Mouse (Mus musculus): ENCODE measurements around the gene Vapb. TPM values are rescaled to one million over a fixed set of nuclear protein-coding genes. Genes with fewer than 3 reads are reported as not detected.
A peak's percentile ranks its signal among the peaks of the same experiment; 100 is the strongest.

Vapb gene
- polyA plus RNA-seq, 1 experiment, result 21.3 TPM

DNA sequence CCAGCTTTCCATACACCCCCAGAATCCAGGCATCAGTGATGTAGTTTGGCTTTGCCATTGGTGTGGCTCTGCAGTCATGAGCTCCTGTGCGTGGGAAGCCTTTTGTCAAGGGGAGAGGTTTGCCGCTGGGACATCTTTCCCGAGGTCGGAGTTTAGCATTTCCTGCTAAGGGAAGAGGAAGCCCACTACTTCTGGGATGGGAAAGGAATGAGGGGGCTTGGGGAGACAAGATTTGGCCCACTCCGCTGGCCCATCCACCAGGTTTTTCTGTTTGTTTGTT, 73.5 kb downstream of the Vapb start:
- WGBS, result 74% methylated on average over 5 of the region's 5 CpGs
- no peak for DNase-seq
- TF ChIP-seq POLR2A (IDR thresholded peaks at IDR 0.05; ENCODE audit: low read depth, low read length) (no peak), CTCF (conservative IDR thresholded peaks at IDR 0.05; ENCODE audit: insufficient read depth, insufficient read length, low read depth, low read length) (no peak)

GRCm38 (mm10) chr2:173811850-173812249, 74.5 kb downstream of the Vapb start:
- Histone ChIP-seq H3K36me3 (ENCODE audit: control insufficient read depth, insufficient read depth, low read length) (no peaks in the 10 kb centered on the region), H3K4me1 (ENCODE audit: control insufficient read depth, insufficient read depth, low read length) (no peaks in the 10 kb centered on the region), H3K4me3 (ENCODE audit: insufficient read depth, low read depth, low read length) (no peak overlapping the region), H3K27ac (ENCODE audit: insufficient read depth, low read depth, low read length) (no peak overlapping the region), H3K27me3 (replicated peaks; ENCODE audit: control insufficient read depth, insufficient read depth, low read length) (no peaks in the 10 kb centered on the region)
- peak; percentile 53 for DNase-seq
- 77% methylated on average over 8 of the region's 8 CpGs for WGBS
- TF ChIP-seq CTCF (conservative IDR thresholded peaks at IDR 0.05; ENCODE audit: insufficient read depth, insufficient read length, low read depth, low read length) (peak; percentile 44), POLR2A (IDR thresholded peaks at IDR 0.05; ENCODE audit: low read depth, low read length) (no peak)

More for the DNA sequence above, 73.5 kb downstream of the Vapb start:
- Histone ChIP-seq H3K27me3 (replicated peaks; ENCODE audit: control insufficient read depth, insufficient read depth, low read length) (no peaks in the 10 kb centered on the region), H3K36me3 (ENCODE audit: control insufficient read depth, insufficient read depth, low read length) (no peaks in the 10 kb centered on the region), H3K4me3 (ENCODE audit: insufficient read depth, low read depth, low read length) (no peak overlapping the region), H3K27ac (ENCODE audit: insufficient read depth, low read depth, low read length) (no peak overlapping the region), H3K4me1 (ENCODE audit: control insufficient read depth, insufficient read depth, low read length) (no peaks in the 10 kb centered on the region)

DNA sequence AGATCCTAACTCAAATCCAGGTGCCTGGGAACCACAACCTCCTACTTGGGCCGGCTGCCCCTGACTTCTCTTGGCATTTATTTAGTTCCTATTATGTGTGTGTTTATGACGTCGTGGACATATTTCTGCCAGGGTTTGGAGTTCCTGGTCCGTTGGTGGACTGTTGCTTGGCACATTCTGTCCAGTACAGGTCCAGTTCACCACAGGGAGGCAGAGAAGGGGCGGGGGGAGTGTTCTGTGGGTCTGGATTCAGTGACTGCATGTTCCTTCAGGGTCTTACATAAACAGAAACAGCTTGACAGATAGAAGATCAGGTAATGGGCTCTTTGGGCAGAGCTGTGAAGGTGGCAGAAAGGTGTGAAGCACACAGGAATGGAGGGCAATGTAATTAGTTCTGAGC, 75.8 kb downstream of the Vapb start:
- no peaks in the 10 kb centered on the region for H3K4me1 ChIP-seq (ENCODE audit: control insufficient read depth, insufficient read depth, low read length)
- WGBS, result 84% methylated on average over 5 of the region's 5 CpGs
- DNase-seq, result no peak
- H3K36me3 ChIP-seq (ENCODE audit: control insufficient read depth, insufficient read depth, low read length), result no peaks in the 10 kb centered on the region
- H3K27me3 ChIP-seq (replicated peaks; ENCODE audit: control insufficient read depth, insufficient read depth, low read length), result no peaks in the 10 kb centered on the region
- no peak overlapping the region for H3K4me3 ChIP-seq (ENCODE audit: insufficient read depth, low read depth, low read length)
- no peak for TF ChIP-seq CTCF (conservative IDR thresholded peaks at IDR 0.05; ENCODE audit: insufficient read depth, insufficient read length, low read depth, low read length)
- TF ChIP-seq POLR2A (IDR thresholded peaks at IDR 0.05; ENCODE audit: low read depth, low read length), result no peak
- H3K27ac ChIP-seq (ENCODE audit: insufficient read depth, low read depth, low read length), result no peak overlapping the region

- TF ChIP-seq CTCF (conservative IDR thresholded peaks at IDR 0.05; ENCODE audit: insufficient read depth, insufficient read length, low read depth, low read length) (no peak), POLR2A (IDR thresholded peaks at IDR 0.05; ENCODE audit: low read depth, low read length) (no peak)
- no peak overlapping the region for H3K27ac ChIP-seq (ENCODE audit: insufficient read depth, low read depth, low read length)
- H3K4me1 ChIP-seq (ENCODE audit: control insufficient read depth, insufficient read depth, low read length), result no peaks in the 10 kb centered on the region
- DNase-seq, result no peak
- WGBS, result 88% methylated on average over 4 of the region's 4 CpGs
- no peaks in the 10 kb centered on the region for H3K27me3 ChIP-seq (replicated peaks; ENCODE audit: control insufficient read depth, insufficient read depth, low read length)
- H3K4me3 ChIP-seq (ENCODE audit: insufficient read depth, low read depth, low read length), result no peak overlapping the region
- H3K36me3 ChIP-seq (ENCODE audit: control insufficient read depth, insufficient read depth, low read length), result no peaks in the 10 kb centered on the region
Measured at GRCm38 (mm10) chr2:173826287-173826686, 89.0 kb downstream of the Vapb start.

DNA sequence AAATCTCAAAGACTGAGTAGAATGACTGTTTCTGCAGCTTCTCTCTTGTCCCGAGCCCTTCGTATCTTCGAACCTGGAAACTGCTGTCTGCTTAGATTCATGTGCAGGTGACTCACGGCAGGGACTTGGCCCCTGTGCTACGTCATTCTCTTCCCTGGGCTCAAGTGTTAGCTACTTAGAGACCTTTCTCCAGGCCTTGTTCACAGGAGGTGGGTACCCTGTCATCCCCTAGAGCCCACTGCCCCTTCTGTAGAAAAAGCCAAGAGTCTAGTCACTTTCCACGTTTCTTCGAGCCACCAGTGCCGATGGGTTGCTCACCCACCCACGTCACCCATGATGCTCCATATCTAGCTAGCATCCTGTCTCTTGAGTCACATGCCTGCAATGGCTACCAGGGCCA, 89.9 kb downstream of the Vapb start:
- H3K27me3 ChIP-seq (replicated peaks; ENCODE audit: control insufficient read depth, insufficient read depth, low read length), result no peaks in the 10 kb centered on the region
- no peaks in the 10 kb centered on the region for H3K36me3 ChIP-seq (ENCODE audit: control insufficient read depth, insufficient read depth, low read length)
- no peak for DNase-seq
- H3K4me3 ChIP-seq (ENCODE audit: insufficient read depth, low read depth, low read length), result no peak overlapping the region
- H3K27ac ChIP-seq (ENCODE audit: insufficient read depth, low read depth, low read length), result no peak overlapping the region
- H3K4me1 ChIP-seq (ENCODE audit: control insufficient read depth, insufficient read depth, low read length), result no peaks in the 10 kb centered on the region
- WGBS, result 93% methylated on average over 9 of the region's 9 CpGs
- TF ChIP-seq POLR2A (IDR thresholded peaks at IDR 0.05; ENCODE audit: low read depth, low read length) (no peak), CTCF (conservative IDR thresholded peaks at IDR 0.05; ENCODE audit: insufficient read depth, insufficient read length, low read depth, low read length) (no peak)

GRCm38 (mm10) chr2:173828134-173828533, 90.8 kb downstream of the Vapb start:
- no peak overlapping the region for H3K4me3 ChIP-seq (ENCODE audit: insufficient read depth, low read depth, low read length)
- no peaks in the 10 kb centered on the region for H3K27me3 ChIP-seq (replicated peaks; ENCODE audit: control insufficient read depth, insufficient read depth, low read length)
- H3K36me3 ChIP-seq (ENCODE audit: control insufficient read depth, insufficient read depth, low read length), result no peaks in the 10 kb centered on the region
- no peaks in the 10 kb centered on the region for H3K4me1 ChIP-seq (ENCODE audit: control insufficient read depth, insufficient read depth, low read length)
- WGBS, result 82% methylated on average over 6 of the region's 6 CpGs
- no peak for DNase-seq
- no peak overlapping the region for H3K27ac ChIP-seq (ENCODE audit: insufficient read depth, low read depth, low read length)
- TF ChIP-seq CTCF (conservative IDR thresholded peaks at IDR 0.05; ENCODE audit: insufficient read depth, insufficient read length, low read depth, low read length), result no peak
- TF ChIP-seq POLR2A (IDR thresholded peaks at IDR 0.05; ENCODE audit: low read depth, low read length), result no peak

DNA sequence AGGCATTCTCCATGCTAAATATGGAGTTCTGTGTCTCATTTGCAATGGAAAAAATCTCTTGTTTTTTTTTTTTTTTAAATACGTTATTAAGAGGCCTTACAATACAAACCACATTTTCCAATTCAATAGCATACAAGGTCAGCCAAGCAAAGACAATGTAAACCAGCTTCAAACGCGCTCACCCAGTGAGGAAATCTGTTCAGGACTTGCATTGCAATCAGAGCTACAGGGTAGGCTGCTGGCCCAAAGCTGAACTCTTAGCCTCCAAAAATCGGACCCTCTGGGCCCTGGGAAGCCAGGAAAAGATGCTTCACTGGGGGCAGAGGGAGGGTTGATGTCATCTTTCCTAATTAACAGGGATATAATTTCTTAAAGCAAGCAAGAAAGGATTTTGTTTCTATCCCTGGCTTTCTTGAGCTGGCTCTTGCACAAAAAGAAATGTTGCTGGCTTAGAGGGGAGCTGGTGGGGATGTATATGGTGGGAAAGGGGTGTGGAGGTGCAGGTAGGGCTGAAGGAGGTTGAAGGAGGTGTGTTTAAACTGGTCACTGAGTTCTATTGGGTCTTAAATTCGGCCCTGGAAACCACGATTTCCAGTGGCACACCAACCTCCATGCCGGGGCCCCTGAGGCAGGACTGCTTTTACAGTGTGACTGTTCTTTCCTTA, 95.6 kb downstream of the Vapb start:
- TF ChIP-seq CTCF (conservative IDR thresholded peaks at IDR 0.05; ENCODE audit: insufficient read depth, insufficient read length, low read depth, low read length) (no peak), POLR2A (IDR thresholded peaks at IDR 0.05; ENCODE audit: low read depth, low read length) (no peak)
- 75% methylated on average over 7 of the region's 7 CpGs for WGBS
- H3K4me1 ChIP-seq (ENCODE audit: control insufficient read depth, insufficient read depth, low read length), result no peaks in the 10 kb centered on the region
- no peak overlapping the region for H3K27ac ChIP-seq (ENCODE audit: insufficient read depth, low read depth, low read length)
- no peaks in the 10 kb centered on the region for H3K36me3 ChIP-seq (ENCODE audit: control insufficient read depth, insufficient read depth, low read length)
- no peak for DNase-seq
- no peaks in the 10 kb centered on the region for H3K27me3 ChIP-seq (replicated peaks; ENCODE audit: control insufficient read depth, insufficient read depth, low read length)
- no peak overlapping the region for H3K4me3 ChIP-seq (ENCODE audit: insufficient read depth, low read depth, low read length)

Other genes starting within 250 kb of the Vapb start
- not detected in 2 replicates for gene 1700021F07Rik, start 214.9 kb upstream of the Vapb start, polyA plus RNA-seq (2012; rRNA removed)
- 0.09 and 0.22 TPM in 2 replicates for gene Ankrd60, start 159.1 kb upstream of the Vapb start, polyA plus RNA-seq (2012; rRNA removed)
- gene Rab22a, start 77.8 kb upstream of the Vapb start, polyA plus RNA-seq (2012; rRNA removed), result 24.4 and 28.2 TPM in 2 replicates
- gene 1700010B08Rik, start 18.1 kb upstream of the Vapb start, polyA plus RNA-seq (2012; rRNA removed), result not detected in 2 replicates